Mouse (Mus musculus): ENCODE measurements around the gene Nynrin. TPM values are rescaled to one million over a fixed set of nuclear protein-coding genes. Genes with fewer than 3 reads are reported as not detected.
A peak's percentile ranks its signal among the peaks of the same experiment; 100 is the strongest.

Gene Nynrin
- polyA plus RNA-seq, 1 experiment = 36.6 TPM

GRCm38 (mm10) chr14:55885114-55885790, 31.4 kb downstream of the Nynrin start:
- Histone ChIP-seq H3K4me1 (ENCODE audit: control insufficient read depth, insufficient read depth, low read length) (peaks cover 3% of the 10 kb centered on the region; the same call in 1 of the 2 replicates), H3K27ac (ENCODE audit: insufficient read depth, low read length) (peak overlapping the region; percentile 77), H3K4me3 (ENCODE audit: insufficient read depth, low read length) (peak overlapping the region; percentile 97)
- TF ChIP-seq CTCF (IDR thresholded peaks at IDR 0.05; ENCODE audit: borderline replicate concordance, insufficient read depth, low read length) (no peak), POLR2A (IDR thresholded peaks at IDR 0.05; ENCODE audit: low read depth, low read length) (0 out of 2 replicates have a peak, but pooled peaks have one; percentile 38)

- peak overlapping the region; percentile 77 for H3K27ac ChIP-seq (ENCODE audit: insufficient read depth, low read length)
- peak overlapping the region; percentile 97 for H3K4me3 ChIP-seq (ENCODE audit: insufficient read depth, low read length)
- H3K4me1 ChIP-seq (ENCODE audit: control insufficient read depth, insufficient read depth, low read length) = peaks cover 3% of the 10 kb centered on the region; the same call in 1 of the 2 replicates
- TF ChIP-seq POLR2A (IDR thresholded peaks at IDR 0.05; ENCODE audit: low read depth, low read length) = peak; percentile 90
- TF ChIP-seq CTCF (IDR thresholded peaks at IDR 0.05; ENCODE audit: borderline replicate concordance, insufficient read depth, low read length) = no peak
These were observed 32.0 kb downstream of the Nynrin start for GRCm38 (mm10) chr14:55885791-55886271.

- Histone ChIP-seq H3K4me1 (ENCODE audit: control insufficient read depth, insufficient read depth, low read length) (peaks cover 3% of the 10 kb centered on the region; the same call in 1 of the 2 replicates), H3K27ac (ENCODE audit: insufficient read depth, low read length) (0 out of 2 replicates have a peak overlapping the region, but pooled peaks have one; percentile 17), H3K4me3 (ENCODE audit: insufficient read depth, low read length) (peak overlapping the region; percentile 97; the same call in 1 of the 2 replicates)
- TF ChIP-seq CTCF (IDR thresholded peaks at IDR 0.05; ENCODE audit: borderline replicate concordance, insufficient read depth, low read length) (no peak), POLR2A (IDR thresholded peaks at IDR 0.05; ENCODE audit: low read depth, low read length) (no peak)
These were observed 33.0 kb downstream of the Nynrin start for GRCm38 (mm10) chr14:55886571-55887382.

- Histone ChIP-seq H3K27ac (ENCODE audit: insufficient read depth, low read length) (no peak overlapping the region), H3K4me1 (ENCODE audit: control insufficient read depth, insufficient read depth, low read length) (no peaks in the 10 kb centered on the region), H3K4me3 (ENCODE audit: insufficient read depth, low read length) (no peak overlapping the region)
- TF ChIP-seq POLR2A (IDR thresholded peaks at IDR 0.05; ENCODE audit: low read depth, low read length) (no peak), CTCF (IDR thresholded peaks at IDR 0.05; ENCODE audit: borderline replicate concordance, insufficient read depth, low read length) (no peak)
These were observed 43.9 kb downstream of the Nynrin start for GRCm38 (mm10) chr14:55897671-55898070.

GRCm38 (mm10) chr14:55898947-55899346, 45.1 kb downstream of the Nynrin start:
- no peak overlapping the region for H3K27ac ChIP-seq (ENCODE audit: insufficient read depth, low read length)
- no peak overlapping the region for H3K4me3 ChIP-seq (ENCODE audit: insufficient read depth, low read length)
- TF ChIP-seq POLR2A (IDR thresholded peaks at IDR 0.05; ENCODE audit: low read depth, low read length) (0 out of 2 replicates have a peak, but pooled peaks have one; percentile 30), CTCF (IDR thresholded peaks at IDR 0.05; ENCODE audit: borderline replicate concordance, insufficient read depth, low read length) (no peak)
- H3K4me1 ChIP-seq (ENCODE audit: control insufficient read depth, insufficient read depth, low read length) = no peaks in the 10 kb centered on the region

- TF ChIP-seq CTCF (IDR thresholded peaks at IDR 0.05; ENCODE audit: borderline replicate concordance, insufficient read depth, low read length) (no peak), POLR2A (IDR thresholded peaks at IDR 0.05; ENCODE audit: low read depth, low read length) (peak; percentile 75)
- H3K4me1 ChIP-seq (ENCODE audit: control insufficient read depth, insufficient read depth, low read length) = no peaks in the 10 kb centered on the region
- peak within 1 kb of the TSS; percentile 39 for H3K27ac ChIP-seq (ENCODE audit: insufficient read depth, low read length)
- H3K4me3 ChIP-seq (ENCODE audit: insufficient read depth, low read length) = peak within 1 kb of the TSS; percentile 23
These were observed 46.0 kb downstream of the Nynrin start, which contains the start of gene Sdr39u1 for GRCm38 (mm10) chr14:55899701-55900413. Gene Sdr39u1, minus strand, starts transcription at chr14:55900293.

GRCm38 (mm10) chr14:55900414-55900755, 46.6 kb downstream of the Nynrin start:
- H3K4me3 ChIP-seq (ENCODE audit: insufficient read depth, low read length) = peak overlapping the region; percentile 23
- no peak; the same call in none of the 2 replicates for TF ChIP-seq POLR2A (IDR thresholded peaks at IDR 0.05; ENCODE audit: low read depth, low read length)
- TF ChIP-seq CTCF (IDR thresholded peaks at IDR 0.05; ENCODE audit: borderline replicate concordance, insufficient read depth, low read length) = no peak
- no peaks in the 10 kb centered on the region for H3K4me1 ChIP-seq (ENCODE audit: control insufficient read depth, insufficient read depth, low read length)

GRCm38 (mm10) chr14:55905518-55905917, 51.7 kb downstream of the Nynrin start:
- no peak for TF ChIP-seq POLR2A (IDR thresholded peaks at IDR 0.05; ENCODE audit: low read depth, low read length)
- Histone ChIP-seq H3K4me1 (ENCODE audit: control insufficient read depth, insufficient read depth, low read length) (no peaks in the 10 kb centered on the region), H3K27ac (ENCODE audit: insufficient read depth, low read length) (no peak overlapping the region)

More at GRCm38 (mm10) chr14:55900414-55900755, 46.6 kb downstream of the Nynrin start:
- H3K27ac ChIP-seq (ENCODE audit: insufficient read depth, low read length) = peak overlapping the region; percentile 38

GRCm38 (mm10) chr14:55913406-55913805, 59.6 kb downstream of the Nynrin start:
- H3K4me3 ChIP-seq (ENCODE audit: insufficient read depth, low read length) = no peak overlapping the region
- no peak overlapping the region for H3K27ac ChIP-seq (ENCODE audit: insufficient read depth, low read length)
- TF ChIP-seq CTCF (IDR thresholded peaks at IDR 0.05; ENCODE audit: borderline replicate concordance, insufficient read depth, low read length) (no peak), POLR2A (IDR thresholded peaks at IDR 0.05; ENCODE audit: low read depth, low read length) (no peak)
- no peaks in the 10 kb centered on the region for H3K4me1 ChIP-seq (ENCODE audit: control insufficient read depth, insufficient read depth, low read length)

More at GRCm38 (mm10) chr14:55905518-55905917, 51.7 kb downstream of the Nynrin start:
- no peak overlapping the region for H3K4me3 ChIP-seq (ENCODE audit: insufficient read depth, low read length)

Measured in embryonic fibroblast, embryonic 13.5 days (primary cell).